Mouse (Mus musculus) left cerebral cortex, adult 8-10 months (tissue): ENCODE results near the gene Ttc7. TPM values are rescaled to one million over a fixed set of nuclear protein-coding genes. Genes with fewer than 3 reads are reported as not detected.

Experiments
- DNase-seq, 2 experiments: peaks; one replicate each; pipeline ENCODE4 v3.0.0; 2022; ENCODE audit warnings: low spot score in 2 of 2
- total RNA-seq, 4 experiments: library from RNA; stranded (reverse); gene quantifications; 2 replicates each; pipeline ENCODE4 v1.2.4; 2022

Ttc7 gene
- 10 to 100 TPM; 12.8 to 14.8 (median 13.1) TPM for total RNA-seq

GRCm38 (mm10) chr17:87282706-87283053 lies at the start of gene Ttc7:
Gene Ttc7, plus strand, starts transcription at chr17:87282886.
- DNase-seq = peak; percentile 81 to 94

DNA sequence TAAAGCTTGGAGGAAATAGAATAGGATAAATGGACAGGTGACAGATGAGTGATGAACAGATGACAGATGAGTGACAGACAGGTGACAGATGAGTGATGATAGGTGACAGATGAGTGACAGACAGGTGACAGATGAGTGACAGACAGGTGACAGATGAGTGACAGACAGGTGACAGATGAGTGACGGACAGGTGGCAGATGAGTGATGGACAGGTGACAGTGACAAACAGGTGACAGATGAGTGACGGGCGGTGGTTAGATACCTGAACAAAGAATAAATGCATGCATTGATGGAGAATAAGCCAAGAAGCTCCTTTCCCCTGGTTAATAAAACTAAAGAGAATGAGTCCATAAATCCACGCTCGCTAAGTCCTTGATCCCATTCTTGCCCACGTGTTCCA lies 47.7 kb upstream of the Ttc7 start:
- no peak for DNase-seq

- peak in 1 of 2 experiments; percentile 47 for DNase-seq
Observed at GRCm38 (mm10) chr17:87236725-87237650, 45.7 kb upstream of the Ttc7 start.

- no peak for DNase-seq
Observed at GRCm38 (mm10) chr17:87237826-87238225, 44.9 kb upstream of the Ttc7 start.

GRCm38 (mm10) chr17:87246103-87246502 lies 36.6 kb upstream of the Ttc7 start:
- no peak for DNase-seq

DNA sequence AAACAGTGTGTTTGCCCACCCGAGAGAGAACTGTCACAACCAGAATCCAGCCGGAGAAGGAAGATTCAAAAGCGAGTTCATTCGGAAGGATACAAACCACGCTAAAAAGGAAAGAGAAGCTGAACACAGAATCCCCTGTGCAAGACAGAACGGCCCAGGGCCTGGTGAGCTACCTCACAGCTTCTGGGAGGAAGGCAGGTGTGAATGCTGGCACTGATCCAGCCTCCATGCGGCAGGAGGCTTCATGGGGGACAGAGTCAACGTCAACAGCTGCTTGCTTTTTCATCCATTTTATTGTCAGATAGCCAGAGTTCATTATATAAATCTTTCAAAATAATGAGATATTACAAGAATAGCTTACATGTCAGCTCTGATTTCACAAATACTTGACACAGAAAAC lies 28.3 kb upstream of the Ttc7 start:
- no peak for DNase-seq

DNA sequence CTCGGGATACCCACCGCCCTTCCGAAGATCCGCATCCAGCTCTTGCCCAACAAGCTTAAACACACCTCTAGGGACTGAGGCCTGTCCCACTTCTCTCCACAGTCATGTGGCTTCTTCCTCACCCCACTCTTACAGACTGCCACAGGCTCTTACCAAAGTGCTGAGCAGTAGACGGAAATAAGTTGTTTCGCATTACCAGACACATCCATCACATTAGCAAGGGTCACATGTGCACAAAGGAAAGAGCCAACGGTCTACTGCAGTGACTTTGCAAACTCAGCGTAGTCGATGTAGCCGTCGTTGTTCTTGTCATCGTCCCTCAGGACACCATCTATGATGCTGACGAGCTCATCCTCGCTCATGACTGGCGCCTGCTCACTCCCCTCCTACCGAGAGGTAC lies 27.0 kb upstream of the Ttc7 start:
- DNase-seq = no peak

- no peak for DNase-seq
Observed at GRCm38 (mm10) chr17:87263401-87263800, 19.3 kb upstream of the Ttc7 start.

DNA sequence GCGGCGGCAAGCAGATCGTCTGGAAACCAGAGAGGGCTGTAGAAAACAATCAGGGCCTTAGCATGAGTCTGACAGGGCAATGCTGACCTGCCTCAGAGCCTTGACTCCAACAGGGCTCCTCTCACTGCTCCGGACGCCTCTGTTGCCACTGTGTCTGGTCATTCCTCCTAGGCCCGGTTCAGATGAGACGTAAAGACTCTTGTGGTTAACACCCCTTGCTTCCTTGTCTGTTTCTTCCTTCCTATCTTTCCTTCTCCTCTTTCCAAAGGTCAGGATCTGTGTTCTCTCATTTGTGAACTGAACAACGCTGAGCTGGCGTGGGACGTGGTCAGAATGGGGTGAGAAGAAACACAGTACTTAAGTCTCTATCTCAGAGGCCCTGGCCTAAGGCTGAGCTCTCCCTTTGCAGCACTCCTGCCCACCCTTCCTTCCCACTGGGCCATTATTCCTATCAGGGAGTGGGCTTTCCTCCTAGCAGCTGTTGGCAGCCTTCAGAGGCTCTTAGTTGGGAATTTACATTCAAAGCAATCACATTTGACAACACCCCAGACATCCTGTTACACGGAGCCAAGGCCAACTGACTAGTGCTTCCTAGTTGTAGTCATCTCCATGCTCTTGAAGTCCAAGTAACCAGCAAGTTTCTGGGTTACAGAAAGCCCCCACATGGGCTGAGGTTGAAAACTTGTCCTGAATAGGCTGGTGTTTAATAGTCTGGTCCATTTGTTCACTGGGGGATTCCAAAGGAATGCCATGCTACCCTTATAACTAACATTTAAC lies 18.4 kb upstream of the Ttc7 start:
- no peak for DNase-seq

- peak in 1 of 2 experiments; percentile 28 for DNase-seq
Observed at GRCm38 (mm10) chr17:87264927-87265791, 17.5 kb upstream of the Ttc7 start.

DNA sequence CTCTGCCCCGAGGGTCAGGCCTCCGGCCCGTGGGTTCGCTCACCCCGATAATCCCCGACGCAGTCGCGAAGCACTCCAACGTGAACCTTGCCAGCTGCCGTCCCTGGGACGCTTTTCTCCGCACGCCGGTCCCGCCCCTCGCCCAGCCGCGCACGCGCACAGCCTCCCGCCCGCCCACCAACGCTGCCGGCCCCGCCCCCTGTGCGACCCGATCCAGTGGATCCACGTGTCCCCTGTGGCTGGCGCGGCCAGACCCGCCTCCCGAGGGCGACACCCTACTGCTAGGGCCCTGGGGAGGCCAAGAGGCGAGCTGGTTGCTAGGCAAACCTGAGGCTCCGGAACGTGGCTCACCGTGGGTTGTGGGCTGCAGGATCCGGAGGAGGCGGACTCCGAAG lies 16.9 kb upstream of the Ttc7 start, which contains the start of gene Mcfd2:
Gene Mcfd2 (minus strand): TSS at position 144 of the 395 bp plus-strand sequence.
- DNase-seq = peak; percentile 81 to 85

DNA sequence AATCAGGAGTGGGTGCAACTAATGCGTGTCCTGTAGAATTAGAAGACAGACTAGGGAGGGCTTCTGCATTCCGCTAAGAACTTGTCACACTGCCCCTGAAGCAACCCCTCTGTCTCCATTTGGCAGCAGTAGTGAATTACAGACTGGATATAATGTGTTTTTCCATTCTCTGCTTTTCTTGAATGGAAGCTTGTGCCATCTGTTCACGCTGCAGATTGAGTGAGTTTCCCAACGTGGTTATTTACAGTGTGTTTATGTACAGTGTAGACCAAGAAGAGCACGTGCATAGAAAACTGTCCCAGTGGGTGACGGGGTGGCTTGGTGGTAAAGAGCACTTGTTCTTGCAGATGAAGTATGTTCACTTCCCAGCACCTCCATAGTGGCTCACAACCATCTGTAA lies 13.2 kb upstream of the Ttc7 start:
- DNase-seq = no peak

DNA sequence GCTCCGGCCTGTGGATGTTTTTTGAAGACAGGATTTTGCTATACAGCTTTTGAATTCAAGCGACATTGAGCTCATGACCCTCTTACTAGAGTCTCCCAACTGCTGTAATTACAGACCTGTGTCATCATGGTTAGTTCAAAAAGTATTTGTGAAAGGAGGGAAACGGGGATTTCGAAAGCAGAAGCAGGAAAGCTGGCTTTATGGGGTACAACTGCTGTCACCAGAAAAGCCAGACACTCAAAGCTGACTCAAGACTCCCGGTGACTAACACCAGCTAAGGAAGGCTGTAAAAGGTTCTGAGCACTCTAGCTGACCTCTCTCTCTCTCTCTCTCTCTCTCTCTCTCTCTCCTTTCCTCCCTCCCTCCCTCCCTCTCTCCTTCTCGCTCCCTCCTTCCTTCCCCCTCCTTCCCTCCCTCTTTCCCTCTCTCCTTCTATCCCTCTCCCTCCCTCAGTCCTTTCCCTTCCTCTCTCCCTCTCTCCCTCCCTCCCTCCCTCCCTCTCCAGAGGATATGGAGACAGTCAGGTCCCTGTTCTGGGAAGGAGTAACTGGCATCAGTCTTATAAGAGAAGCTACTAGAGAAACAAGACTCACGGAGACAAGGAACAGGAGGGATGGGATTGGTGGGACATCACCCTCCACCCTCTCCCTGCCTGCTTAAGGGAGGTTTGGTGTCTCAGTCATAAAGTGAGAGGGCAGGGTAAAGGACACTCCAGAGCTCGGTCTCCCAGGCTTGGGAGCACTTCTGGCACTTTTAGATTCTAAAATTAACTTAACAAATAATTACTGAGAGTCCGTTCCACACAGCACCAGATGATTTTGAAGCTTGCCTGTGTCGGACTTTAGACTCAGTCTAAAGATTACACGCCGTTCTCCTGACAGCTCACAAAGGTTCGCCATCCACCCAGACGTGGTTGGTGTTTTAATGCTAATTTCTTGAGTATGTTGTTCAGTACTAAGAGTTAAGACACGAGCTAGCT lies 7.0 kb upstream of the Ttc7 start:
- no peak for DNase-seq

DNA sequence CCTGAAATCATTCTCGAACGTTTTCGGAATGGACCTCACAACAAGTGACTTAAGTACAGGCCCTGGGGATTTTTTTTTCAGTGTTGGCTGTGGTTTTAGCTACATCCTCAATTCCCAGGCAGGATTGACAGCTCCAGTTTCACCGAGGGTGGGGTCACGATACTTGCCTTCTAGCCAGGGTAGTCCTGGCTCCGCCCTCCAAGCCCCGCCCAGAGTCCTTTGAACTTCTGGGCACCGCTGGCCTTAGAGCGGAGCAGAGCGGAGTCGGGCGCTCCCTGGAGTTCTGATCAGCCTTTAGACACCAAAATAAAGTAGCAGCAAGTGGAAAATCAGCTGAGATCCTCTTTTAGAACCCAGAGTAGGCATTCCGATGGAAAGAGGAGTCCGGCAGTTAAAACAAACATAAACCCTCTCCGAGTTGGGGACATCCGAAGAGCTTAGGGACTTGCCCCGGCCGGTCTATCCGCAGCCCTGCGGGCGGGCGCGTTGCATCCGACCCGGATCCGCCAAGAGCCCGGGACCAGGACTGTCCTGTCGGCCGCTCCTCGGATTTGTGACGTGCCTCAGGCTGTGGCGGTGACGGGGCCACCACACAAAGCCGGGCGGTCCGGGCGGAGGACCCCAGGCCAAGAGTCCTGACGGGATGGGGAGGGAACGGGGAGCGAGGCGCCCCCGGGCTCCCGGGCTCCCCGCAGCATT lies 530 bp upstream of the Ttc7 start:
- peak; percentile 51 to 75 for DNase-seq

GRCm38 (mm10) chr17:87283055-87283754 lies 519 bp downstream of the Ttc7 start:
- peak; percentile 42 to 50 for DNase-seq

- no peak for DNase-seq
Observed at GRCm38 (mm10) chr17:87283755-87284481, 1.2 kb downstream of the Ttc7 start.

GRCm38 (mm10) chr17:87284482-87285040 lies 1.9 kb downstream of the Ttc7 start:
- no peak for DNase-seq
